Mouse (Mus musculus): ENCODE measurements around the gene Sema3b.
"Not testable (repeated sequence)": the region's sequence is repeated elsewhere in the genome, so short reads cannot be mapped to it uniquely, and the experiment has no call there.

Sema3b gene

DNA sequence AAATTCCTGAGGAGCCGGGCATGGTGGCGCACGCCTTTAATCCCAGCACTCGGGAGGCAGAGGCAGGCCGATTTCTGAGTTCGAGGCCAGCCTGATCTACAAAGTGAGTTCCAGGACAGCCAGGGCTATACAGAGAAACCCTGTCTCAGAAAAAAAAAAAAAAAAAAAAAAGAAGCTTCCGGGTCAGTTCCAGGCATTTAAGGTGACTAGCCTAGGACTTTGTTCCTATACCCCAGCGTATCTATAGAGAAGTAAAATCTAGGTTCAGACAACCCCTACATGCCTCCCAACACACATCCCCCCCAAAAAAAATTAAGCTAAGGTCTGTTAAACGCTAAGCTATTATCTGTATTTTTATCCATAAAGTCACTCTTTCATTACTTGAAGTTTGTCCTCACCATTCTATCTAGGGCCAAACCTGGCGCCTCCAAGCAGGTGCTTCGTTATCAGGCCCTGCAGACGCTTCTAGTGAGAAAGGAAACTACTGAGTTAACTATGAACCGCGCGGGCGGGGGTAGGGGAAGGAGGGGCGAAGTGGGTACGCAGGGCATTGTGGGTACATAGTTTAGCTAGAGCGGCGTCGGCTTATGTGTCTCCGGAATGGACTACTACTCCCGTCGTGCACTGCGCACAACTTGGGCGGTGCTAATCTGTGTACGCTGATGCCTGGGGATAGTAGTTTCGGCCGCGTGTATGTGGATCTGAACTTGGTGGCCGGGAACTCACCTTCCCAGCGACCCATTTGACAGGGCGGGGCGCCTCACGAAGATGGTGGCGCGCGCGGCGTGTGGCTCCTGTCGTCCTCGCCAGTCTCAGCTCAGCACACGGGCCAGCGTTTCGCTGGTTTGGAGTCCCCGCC, 21.8 kb downstream of the Sema3b start, which contains the start of gene Ifrd2:
Ifrd2 (plus strand) TSS at position 669 of the 859 bp plus-strand sequence.
- DNase-seq, result peak; percentile 97

- no peak for DNase-seq
Observed at GRCm38 (mm10) chr9:107586504-107586903, 22.5 kb downstream of the Sema3b start.

DNA sequence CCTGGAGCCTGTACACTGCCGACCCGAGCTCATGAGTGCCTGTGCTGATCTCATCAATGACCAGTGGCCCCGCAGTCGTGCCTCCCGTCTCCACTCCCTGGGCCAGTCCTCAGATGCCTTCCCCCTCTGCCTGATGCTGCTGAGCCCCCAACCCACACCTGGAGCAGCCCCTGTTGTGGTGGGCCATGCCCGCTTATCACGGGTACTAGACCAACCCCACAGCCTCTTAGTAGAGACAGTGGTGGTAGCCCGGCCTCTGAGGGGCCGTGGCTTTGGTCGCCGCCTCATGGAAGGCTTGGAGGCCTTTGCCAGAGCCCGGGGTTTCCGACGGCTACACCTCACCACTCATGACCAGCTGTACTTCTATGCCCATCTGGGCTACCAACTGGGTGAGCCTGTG, 25.9 kb downstream of the Sema3b start:
- no peak for DNase-seq

DNA sequence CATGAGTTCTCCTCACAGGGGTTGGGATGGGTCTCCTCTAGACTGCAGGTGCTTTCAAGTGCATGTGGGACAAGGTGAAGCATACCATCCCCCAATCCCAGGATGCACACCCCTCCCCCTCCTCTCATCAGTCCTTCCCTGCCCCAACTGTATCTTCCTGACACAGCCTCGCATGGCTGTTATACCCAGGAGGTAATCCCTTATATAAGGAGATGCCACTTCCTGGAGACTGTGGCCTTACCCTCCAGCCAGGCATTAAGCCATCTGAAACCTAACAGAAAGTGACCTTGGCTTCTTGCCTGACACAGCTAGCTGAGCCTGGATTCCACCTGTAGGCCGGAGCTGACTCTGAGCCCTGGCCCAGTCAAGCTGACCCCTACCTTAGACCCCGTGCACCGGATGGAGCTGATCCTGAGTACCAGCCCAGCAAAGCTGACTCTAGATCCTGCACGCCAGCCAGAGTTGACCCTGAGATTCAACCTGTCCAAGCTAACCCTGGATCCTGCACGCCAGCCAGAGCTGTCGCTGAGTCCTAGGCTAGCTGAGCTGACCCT, 26.4 kb downstream of the Sema3b start:
- DNase-seq, result no peak

DNA sequence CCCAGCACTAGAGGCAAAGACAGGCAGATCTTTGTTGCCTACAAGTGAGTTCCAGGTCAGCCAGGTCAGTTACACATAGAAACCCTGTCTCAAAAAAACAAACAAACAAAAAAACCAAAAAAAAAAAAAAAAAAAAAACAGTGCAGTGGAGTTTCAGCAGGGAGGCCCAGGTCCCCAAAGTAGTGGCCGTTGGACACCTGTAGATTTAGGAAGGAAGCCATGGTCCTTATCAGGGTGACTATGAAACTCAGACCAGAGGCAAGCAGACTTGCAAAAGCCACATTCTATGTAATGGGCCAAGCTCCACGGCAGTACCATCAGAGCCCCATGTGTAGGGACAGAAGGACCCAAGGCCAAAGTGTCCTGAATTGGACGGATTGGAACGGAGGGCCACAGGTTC, 27.4 kb downstream of the Sema3b start:
- no peak for DNase-seq

DNA sequence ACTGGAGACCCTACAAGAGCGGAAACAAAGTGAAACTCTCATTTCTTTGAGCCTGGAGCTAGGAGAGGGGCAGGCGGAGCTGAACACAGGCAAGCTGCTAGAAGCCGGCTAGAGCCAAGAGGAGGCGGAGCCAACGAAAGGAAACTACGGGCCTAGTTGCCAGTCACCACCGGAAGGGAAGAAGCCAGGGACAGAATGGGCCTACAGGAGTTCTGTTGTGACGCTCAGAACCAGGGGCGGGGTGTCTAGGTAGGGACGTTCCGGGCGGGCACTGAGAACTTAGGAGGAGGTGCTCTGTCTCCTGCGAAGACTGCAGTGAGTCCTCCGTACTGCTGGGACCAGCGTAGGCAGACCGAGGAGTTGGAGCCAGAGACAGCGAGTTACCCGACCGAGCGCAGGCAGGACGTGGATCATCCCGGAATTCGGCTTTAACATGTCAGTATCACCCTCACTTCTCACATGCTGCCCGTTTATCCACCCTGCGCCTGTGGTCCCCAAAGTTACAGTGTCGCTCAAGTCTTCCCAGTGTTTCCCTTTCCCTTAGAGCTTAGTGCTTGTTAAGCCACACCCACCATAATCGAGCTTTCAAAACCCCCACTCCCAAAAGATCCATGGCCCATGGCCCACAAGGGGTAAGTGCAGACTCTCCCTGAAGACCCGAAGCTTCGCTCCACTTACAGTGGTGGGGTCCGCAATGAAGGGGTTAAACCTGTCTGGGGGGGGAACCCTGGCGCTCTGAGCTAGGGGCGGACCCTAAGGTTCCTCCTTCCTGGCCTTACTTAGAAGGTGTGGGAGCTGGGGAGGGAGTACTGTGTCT, 28.3 kb downstream of the Sema3b start, which contains the start of gene Hyal3:
Hyal3 (plus strand) TSS at position 318 of the 817 bp plus-strand sequence.
- peak; percentile 88 for DNase-seq

- DNase-seq, result no peak
Observed at GRCm38 (mm10) chr9:107579023-107579900, 29.8 kb downstream of the Sema3b start.

DNA sequence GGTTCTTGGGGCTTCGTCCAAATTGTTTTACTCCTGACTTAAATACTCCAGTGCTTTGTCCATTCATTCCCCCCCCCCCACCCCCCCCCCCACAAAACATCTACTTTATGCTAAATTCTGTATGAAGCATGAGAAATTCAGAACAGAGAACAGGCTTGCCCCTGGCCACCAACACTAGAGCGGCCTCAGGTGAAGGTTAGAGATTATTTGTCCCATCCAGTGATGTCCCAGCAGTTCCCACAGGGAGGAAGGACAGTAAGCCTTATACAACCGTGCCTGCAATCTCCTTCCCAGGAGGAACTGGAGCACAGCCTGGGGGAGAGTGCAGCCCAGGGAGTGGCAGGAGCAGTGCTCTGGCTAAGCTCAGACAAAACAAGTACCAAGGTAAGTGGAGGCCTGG, 30.4 kb downstream of the Sema3b start, which contains the start of gene Naa80:
Naa80 (plus strand) TSS at position 301 of the 400 bp plus-strand sequence.
- DNase-seq, result no peak

DNA sequence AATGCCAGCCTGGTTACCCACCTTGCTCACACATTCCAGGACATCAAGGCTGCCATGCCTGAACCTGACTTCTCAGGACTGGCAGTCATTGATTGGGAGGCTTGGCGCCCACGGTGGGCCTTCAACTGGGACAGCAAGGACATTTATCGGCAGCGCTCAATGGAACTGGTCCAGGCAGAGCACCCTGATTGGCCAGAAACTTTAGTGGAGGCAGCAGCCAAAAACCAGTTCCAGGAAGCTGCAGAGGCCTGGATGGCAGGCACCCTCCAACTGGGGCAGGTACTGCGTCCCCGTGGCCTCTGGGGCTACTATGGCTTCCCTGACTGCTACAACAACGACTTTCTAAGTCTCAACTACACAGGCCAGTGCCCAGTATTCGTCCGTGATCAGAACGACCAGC, 31.2 kb downstream of the Sema3b start:
- no peak for DNase-seq

GRCm38 (mm10) chr9:107576357-107577107, 32.5 kb downstream of the Sema3b start, which contains the start of gene Hyal1:
Hyal1 (plus strand) TSS chr9:107576927.
- DNase-seq, result no peak

GRCm38 (mm10) chr9:107575579-107576356, 33.3 kb downstream of the Sema3b start:
- no peak for DNase-seq

DNA sequence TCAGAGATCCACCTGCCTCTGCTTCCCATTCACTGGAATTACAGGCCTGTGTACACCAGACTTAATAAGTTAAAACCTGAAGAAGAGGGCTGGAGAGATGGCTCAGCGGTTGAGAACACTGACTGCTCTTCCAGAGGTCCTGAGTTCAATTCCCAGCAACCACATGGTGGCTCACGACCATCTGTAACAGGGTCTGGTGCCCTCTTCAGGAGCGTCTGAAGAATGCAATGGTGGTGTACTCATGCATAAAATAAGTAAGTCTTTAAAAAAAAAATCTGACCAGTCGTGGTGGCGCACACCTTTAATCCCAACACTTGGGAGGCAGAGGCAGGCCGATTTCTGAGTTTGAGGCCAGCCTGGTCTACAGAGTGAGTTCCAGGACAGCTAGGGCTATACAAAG, 35.3 kb downstream of the Sema3b start:
- not testable (repeated sequence) for DNase-seq

DNA sequence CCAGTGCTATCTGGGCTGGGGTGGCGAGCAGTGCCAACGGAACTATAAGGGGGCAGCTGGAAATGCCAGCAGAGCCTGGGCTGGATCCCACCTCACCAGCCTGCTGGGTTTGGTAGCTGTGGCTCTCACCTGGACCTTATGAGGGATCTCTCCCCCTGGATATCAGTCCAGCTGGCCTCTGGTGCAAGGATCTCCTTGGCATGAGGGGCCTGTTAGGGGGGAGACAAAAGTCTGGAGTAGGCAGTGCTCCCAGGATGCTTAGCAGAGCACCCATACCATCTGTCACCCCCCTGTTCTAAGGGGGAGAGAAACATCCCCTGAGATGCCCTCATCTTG, 36.7 kb downstream of the Sema3b start:
- DNase-seq, result no peak

- no peak for DNase-seq
Observed at GRCm38 (mm10) chr9:107571534-107572326, 37.3 kb downstream of the Sema3b start.

DNA sequence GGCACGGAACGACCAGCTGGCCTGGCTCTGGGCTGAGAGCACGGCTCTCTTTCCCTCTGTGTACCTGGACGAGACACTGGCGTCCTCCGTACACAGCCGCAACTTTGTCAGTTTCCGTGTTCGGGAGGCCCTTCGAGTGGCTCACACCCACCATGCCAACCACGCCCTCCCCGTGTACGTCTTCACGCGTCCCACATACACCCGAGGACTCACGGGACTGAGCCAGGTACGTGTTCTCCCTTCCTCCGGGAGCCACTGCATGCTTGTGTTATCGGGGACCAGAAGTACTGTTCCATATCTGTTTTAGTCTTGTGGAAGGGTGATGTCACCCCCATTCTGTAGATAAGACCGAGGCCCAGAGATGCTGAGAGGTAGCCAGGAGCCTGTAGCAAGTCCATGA, 38.2 kb downstream of the Sema3b start:
- no peak for DNase-seq

DNA sequence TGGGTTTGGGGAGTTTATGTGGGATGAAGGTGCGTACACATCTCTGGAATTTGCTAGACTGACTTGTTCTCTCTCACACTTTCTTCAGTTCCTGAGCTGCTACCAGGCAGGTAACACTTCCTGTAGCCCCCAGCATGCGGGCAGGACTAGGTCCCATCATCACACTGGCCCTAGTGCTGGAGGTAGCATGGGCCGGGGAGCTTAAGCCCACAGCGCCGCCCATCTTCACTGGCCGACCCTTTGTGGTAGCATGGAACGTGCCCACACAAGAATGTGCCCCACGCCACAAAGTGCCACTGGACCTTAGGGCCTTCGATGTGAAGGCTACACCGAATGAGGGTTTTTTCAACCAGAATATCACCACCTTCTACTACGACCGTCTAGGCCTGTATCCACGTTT, 39.0 kb downstream of the Sema3b start:
- no peak for DNase-seq

DNA sequence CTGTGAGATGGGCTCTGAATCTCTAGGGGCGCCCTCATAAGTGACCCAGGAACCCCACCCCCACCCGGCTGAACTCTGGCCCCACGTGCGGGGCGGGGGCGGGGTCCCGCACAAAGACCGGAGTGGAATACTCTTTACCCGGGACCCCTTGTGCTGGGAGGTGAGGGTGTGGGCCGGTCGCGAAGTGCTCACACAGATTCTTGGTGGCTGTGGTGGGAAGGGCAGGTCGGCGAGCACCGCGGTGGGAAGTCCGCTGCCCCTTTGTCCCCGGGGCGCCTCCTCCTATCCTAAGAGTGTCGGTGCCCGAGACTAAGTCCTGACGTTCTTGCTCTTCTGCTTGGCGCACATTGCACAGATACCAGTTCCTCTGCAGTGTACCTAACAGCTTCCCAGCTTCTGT, 39.8 kb downstream of the Sema3b start:
- no peak for DNase-seq

- peak; percentile 81 for DNase-seq
Observed at GRCm38 (mm10) chr9:107568331-107569261, 40.4 kb downstream of the Sema3b start.

Measured in right cerebral cortex, postnatal 25 days (tissue).